Mouse (Mus musculus) mouse embryonic stem cell (cell line): ENCODE measurements around the gene Ssr3.

Source experiments
- in situ Hi-C, 2 experiments: fragments of 300-500 bp; cut with MboI; formaldehyde crosslinking; loops; 1 replicate in 1 of 2; 3 replicates in 1 of 2; pipeline ENCODE4 v1.14.3; 2019 to 2020; ENCODE audit warnings: low sequenced_read_pairs in 2 of 2, low pct_unique_long_range_greater_than_20kb in 1 of 2, mixed read lengths in 1 of 2; ENCODE audit not compliant: unreplicated experiment in 1 of 2

Gene Ssr3

GRCm38 (mm10) chr3:65392421-65392817 lies at the start of gene Ssr3:
Gene Ssr3, minus strand, starts transcription at chr3:65392623.
- in situ Hi-C loops = loop anchor here in 1 of 2 experiments (25.0 kb wide), 1 partner anchor 1405 kb away; the partner anchor contains the start of gene Gmps

- in situ Hi-C loops = no loop called here
Measured at GRCm38 (mm10) chr3:65441586-65442111, 49.2 kb upstream of the Ssr3 start.

GRCm38 (mm10) chr3:65438511-65439228 lies 46.2 kb upstream of the Ssr3 start:
- in situ Hi-C loops = no loop called here

DNA sequence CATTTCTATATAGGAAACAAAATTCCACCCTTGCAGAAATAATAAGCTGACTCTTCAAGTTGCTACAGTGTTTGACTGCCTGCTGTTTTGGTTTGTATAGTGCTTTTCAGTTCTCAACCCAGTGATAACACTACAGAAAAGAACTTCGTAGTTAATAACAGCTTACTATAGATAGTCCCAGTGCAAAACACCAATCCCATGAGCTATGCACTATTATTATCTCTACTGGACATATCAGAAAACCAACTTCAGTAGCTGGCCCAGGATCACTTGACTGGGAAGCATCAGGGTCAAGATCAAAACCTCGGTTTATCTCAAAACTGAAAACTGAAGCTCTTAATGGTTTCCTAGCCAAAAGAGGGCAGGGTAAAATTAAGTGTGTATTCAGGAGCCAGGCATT lies 43.4 kb upstream of the Ssr3 start:
- in situ Hi-C loops = no loop called here

GRCm38 (mm10) chr3:65435101-65435571 lies 42.7 kb upstream of the Ssr3 start:
- in situ Hi-C loops = no loop called here

DNA sequence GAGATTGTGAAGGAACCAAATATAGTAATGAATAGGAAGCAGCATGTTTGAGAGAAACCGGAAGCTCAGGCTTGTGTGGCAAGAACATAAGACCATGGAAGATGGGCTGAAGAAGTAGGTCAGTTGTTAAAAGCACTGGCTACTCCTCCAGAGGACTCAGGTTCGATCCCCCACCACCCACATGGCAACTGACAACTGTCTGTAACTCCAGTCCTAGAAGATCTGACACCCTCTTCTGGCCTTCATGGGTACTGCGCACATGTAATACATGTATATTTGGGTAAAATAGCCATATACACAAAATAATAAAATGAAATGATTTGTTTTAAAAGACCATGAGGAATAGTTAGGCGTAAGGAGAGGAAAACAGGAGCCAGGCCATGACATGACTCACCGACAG lies 39.8 kb upstream of the Ssr3 start:
- in situ Hi-C loops = no loop called here

- in situ Hi-C loops = no loop called here
Measured at GRCm38 (mm10) chr3:65419706-65420105, 27.3 kb upstream of the Ssr3 start.

DNA sequence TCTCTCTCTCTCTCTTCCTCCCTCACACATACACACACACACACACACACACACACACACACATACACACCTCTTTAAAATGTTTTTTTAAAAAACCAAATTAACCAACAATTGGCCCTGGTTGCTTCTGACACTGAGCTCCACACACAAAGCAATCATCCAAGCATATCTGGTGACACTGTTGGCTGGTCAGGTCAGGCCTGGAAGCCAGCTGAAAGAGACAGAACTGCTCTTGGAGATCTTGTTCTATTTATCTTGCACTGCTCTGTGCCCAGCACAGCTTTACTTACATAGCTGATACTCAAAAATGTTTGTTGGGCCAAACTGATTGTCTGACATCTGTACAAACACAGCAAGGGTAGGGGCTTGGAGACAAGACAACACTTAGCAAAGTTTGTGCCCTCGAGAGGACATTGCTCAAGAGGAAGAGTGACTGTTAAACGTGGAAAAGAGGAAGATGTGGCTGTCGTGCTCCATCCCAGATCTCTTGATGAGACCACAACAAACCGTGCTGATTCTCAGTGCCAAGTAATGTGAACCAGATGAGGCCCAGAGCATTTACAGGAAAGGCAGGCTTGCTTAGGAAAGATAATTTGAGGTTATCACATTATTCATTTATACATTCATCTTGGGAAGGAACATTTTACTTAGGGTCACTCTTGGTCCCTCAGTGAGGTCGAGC lies 25.6 kb upstream of the Ssr3 start:
- in situ Hi-C loops = no loop called here

DNA sequence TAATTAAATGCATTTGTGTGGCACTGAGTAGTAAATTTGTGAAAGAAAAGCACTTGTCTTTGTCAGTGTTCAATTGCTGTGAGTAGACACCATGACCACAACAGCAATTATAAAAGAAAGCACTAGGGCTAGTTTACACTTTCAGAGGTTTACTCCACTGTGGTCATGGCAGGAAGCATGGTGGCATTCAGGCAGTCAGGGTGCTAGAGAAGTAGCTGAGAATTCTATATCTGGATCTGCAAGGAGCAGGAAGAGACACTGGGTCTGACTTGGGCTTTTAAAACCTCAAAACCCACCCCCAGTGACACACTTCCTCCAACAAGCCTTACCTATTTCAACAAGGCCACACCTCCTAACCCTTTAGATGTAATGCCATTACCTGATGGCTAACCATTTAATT lies 24.1 kb upstream of the Ssr3 start:
- in situ Hi-C loops = no loop called here

DNA sequence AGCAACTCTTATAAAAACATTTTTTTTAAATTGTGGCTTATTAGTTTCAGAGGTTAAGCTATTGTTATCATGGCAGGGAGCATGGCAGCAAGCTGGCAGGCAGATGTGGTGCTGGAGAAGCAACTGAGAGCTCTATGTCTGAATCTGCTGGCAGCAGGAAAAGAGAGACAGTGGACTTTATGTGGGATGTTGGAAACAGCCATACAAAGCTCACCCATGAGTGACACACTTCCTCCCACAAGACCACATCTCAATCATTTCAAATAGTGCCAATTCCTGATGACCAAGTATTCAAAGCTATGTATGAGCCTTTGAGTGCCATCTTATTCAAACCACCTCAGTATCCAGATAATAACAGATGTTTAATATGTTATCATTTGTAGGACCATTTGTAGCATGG lies 15.5 kb upstream of the Ssr3 start:
- in situ Hi-C loops = no loop called here

- in situ Hi-C loops = no loop called here
Measured at GRCm38 (mm10) chr3:65405781-65406180, 13.4 kb upstream of the Ssr3 start.

- in situ Hi-C loops = loop anchor here in 1 of 2 experiments (25.0 kb wide), 1 partner anchor 1410 kb away; the partner anchor contains the start of gene Gmps
Measured at GRCm38 (mm10) chr3:65397566-65397965, 5.1 kb upstream of the Ssr3 start.

DNA sequence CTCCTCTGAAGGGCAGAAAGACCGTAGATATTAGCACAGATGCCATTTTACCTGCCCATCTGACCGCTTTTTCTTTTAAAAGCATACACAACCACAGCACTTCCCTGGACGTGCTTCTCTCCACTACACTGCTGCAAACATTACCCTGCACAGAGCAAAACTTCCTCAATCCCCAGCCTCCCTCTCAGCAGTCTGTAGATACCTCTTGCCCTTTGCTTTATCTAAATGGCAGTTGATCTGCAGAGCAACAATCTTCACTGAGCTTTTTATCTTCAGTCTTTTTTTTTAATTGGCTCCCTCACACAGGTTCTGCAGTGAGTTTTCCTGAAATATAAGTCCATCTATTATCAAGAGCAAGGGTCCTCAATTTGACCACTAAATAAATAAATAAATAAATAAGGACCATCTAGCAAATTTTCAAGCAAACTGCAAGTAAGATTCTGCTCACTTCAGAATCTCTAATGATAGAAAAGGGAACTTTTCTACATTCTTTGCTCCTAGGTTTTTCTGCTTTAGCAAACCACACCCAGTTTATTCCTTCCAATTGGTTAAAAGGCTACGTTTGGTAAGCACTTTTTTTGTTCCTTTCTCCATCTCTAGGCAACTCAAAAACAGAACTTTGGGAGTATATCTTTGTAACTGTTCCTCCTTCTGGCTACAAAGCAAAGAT lies 4.5 kb upstream of the Ssr3 start:
- in situ Hi-C loops = loop anchor here in 1 of 2 experiments (25.0 kb wide), 1 partner anchor 1410 kb away; the partner anchor contains the start of gene Gmps

DNA sequence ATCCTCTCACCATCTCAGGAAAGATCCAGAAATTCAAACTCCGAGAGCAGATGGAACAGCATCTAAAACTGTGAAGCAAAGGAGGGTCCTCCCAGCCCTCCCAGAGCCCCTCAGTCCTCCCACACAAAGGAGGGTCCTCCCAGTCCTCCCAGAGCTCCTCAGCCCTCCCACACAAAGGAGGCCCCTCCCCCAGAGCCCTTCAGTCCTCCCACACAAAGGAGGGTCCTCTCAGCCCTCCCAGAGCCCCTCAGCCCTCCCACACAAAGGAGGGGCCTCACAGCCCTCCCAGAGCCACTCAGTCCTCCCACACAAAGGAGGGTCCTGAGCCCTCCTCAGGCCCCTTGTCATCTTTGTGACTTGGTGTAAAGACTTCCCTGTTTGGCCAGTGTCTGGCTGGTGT lies 2.7 kb upstream of the Ssr3 start:
- in situ Hi-C loops = loop anchor here in 1 of 2 experiments (25.0 kb wide), 1 partner anchor 1408 kb away; the partner anchor contains the start of gene Gmps

- in situ Hi-C loops = loop anchor here in 1 of 2 experiments (25.0 kb wide), 1 partner anchor 1405 kb away; the partner anchor contains the start of gene Gmps
Measured at GRCm38 (mm10) chr3:65391784-65392420, 521 bp downstream of the Ssr3 start.

DNA sequence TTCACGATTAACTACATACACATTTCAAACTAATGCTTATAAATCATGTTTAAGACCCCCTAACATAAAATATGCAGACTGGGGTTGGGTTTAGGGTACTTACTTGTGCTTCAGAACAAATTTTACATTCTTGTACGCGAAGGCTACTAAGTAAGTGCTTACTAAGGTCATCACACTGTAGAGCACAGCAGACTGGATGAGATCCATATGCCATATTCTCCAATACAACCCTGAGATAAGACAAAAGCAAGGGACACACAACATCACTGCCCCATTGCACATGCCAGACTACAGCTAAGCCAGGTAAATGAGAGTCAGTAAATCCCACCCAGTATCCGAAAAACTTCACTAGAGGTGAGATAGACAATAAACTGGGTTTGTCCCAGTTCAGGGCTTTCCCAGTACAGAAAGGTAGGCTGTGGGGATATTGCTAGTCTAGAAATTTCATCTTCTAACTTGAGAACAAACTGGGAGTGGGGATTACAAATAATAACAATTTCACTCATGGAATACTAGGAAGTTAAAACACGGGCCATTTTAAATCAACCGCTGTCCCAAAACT lies 1.1 kb downstream of the Ssr3 start:
- in situ Hi-C loops = loop anchor here in 1 of 2 experiments (25.0 kb wide), 1 partner anchor 1404 kb away; the partner anchor contains the start of gene Gmps

DNA sequence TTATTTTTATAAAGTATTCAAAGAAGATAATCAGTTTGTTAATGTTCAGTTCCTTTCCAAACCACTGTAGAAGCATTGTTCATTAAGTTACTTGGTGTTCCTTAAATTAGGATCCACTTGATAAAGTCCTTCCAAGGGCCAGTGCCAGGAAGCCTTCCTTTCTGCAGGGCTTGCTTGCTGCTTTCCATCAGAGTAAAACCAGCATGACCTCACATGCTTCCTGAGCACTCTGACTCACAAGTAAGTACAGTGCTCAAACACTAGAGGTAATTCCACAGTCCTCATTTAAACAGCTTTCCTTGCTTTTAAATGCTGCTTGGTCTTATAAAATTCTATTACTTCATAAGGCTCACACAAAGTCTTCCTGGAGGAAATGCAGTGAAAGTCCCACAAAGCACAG lies 6.7 kb downstream of the Ssr3 start:
- in situ Hi-C loops = loop anchor here in 1 of 2 experiments (10.0 to 25.0 kb wide), 2 partner anchors 569 to 1398 kb away; partner anchors contain the start of genes Ccnl1 and Gmps

GRCm38 (mm10) chr3:65384431-65384830 lies 8.0 kb downstream of the Ssr3 start:
- in situ Hi-C loops = loop anchor here in 1 of 2 experiments (10.0 to 25.0 kb wide), 2 partner anchors 570 to 1397 kb away; partner anchors contain the start of genes Ccnl1 and Gmps
